Mouse (Mus musculus) intestine, embryonic 15.5 days (tissue): ENCODE measurements around the gene Gkn2. TPM values are rescaled to one million over a fixed set of nuclear protein-coding genes. Genes with fewer than 3 reads are reported as not detected.
A peak's percentile ranks its signal among the peaks of the same experiment; 100 is the strongest.

Source experiments
- ATAC-seq: fragments of 200-750 bp; cut with Nextera tagmentation; 2 replicates; pipeline ENCODE4 v1.8.0; 2017; ENCODE audit warnings: moderate TSS enrichment, moderate library complexity
- H3K27ac ChIP-seq: fragments of 300-500 bp; sonication (generic); 2 replicates; pipeline ENCODE4 v1.5.1; 2015; ENCODE audit warnings: mild to moderate bottlenecking, inconsistent platforms
- H3K27me3 ChIP-seq: fragments of 300-500 bp; sonication (generic); replicated peaks from 2 replicates; pipeline ENCODE4 v1.6.1; 2015; ENCODE audit warnings: inconsistent platforms
- H3K36me3 ChIP-seq: fragments of 300-500 bp; sonication (generic); 2 replicates; pipeline ENCODE4 v1.6.1; 2015; ENCODE audit warnings: inconsistent platforms
- H3K4me1 ChIP-seq: fragments of 300-500 bp; sonication (generic); replicated peaks from 2 replicates; pipeline ENCODE4 v1.6.1; 2015; ENCODE audit warnings: inconsistent platforms
- H3K4me2 ChIP-seq: fragments of 300-500 bp; sonication (generic); replicated peaks from 2 replicates; pipeline ENCODE4 v1.6.1; 2015; ENCODE audit warnings: mild to moderate bottlenecking, inconsistent platforms
- H3K4me3 ChIP-seq: fragments of 300-500 bp; sonication (generic); replicated peaks from 2 replicates; pipeline ENCODE4 v1.5.1; 2015; ENCODE audit warnings: inconsistent platforms
- H3K9ac ChIP-seq: fragments of 300-500 bp; sonication (generic); 2 replicates; pipeline ENCODE4 v1.6.1; 2015; ENCODE audit warnings: inconsistent platforms
- H3K9me3 ChIP-seq: fragments of 300-500 bp; sonication (generic); 2 replicates; pipeline ENCODE4 v1.6.1; 2016; ENCODE audit warnings: inconsistent platforms
- WGBS: fragments of 180-500 bp; shearing (Covaris S2); methylation state at CpG from one replicate; pipeline ENCODE4 v1.1.7; 2015; 5-methylcytosine and 5-hydroxymethylcytosine counted together
- polyA plus RNA-seq: library from polyadenylated mRNA; unstranded; fragments of >200 nt; fragmentation: Nextera tagmentation; extraction: Ambion mirVana; gene quantifications from 2 replicates; pipeline ENCODE4 v1.2.1, GENCODE M21; 2015

The Gkn2 gene
- 0.21 TPM in 1 of 2 replicates, not detected in the other for polyA plus RNA-seq

- Histone ChIP-seq H3K4me3 (no peak within 1 kb of the TSS), H3K4me1 (no peaks in the 10 kb centered on the region), H3K9me3 (no peaks in the 10 kb centered on the region), H3K36me3 (no peaks in the 10 kb centered on the region), H3K4me2 (no peak within 1 kb of the TSS), H3K9ac (no peak within 1 kb of the TSS), H3K27me3 (no peaks in the 10 kb centered on the region), H3K27ac (no peak within 1 kb of the TSS)
- WGBS = 68% methylated on average over 9 of the region's 9 CpGs
- no peak for ATAC-seq
Observed at GRCm38 (mm10) chr6:87373057-87373456, at the start of gene Gkn2. Gene Gkn2 (plus strand): TSS chr6:87373357.

GRCm38 (mm10) chr6:87323381-87323780, 49.8 kb upstream of the Gkn2 start:
- Histone ChIP-seq H3K4me3 (no peak overlapping the region), H3K27ac (no peak overlapping the region), H3K27me3 (no peaks in the 10 kb centered on the region), H3K9ac (no peak overlapping the region), H3K9me3 (no peaks in the 10 kb centered on the region), H3K4me2 (no peak overlapping the region), H3K36me3 (no peaks in the 10 kb centered on the region), H3K4me1 (0 out of 2 replicates have a peak, but pooled peaks cover 3% of the 10 kb centered on the region)
- 82% methylated on average over 2 of the region's 2 CpGs for WGBS
- no peak for ATAC-seq

- ATAC-seq = no peak
Observed at GRCm38 (mm10) chr6:87326932-87327331, 46.2 kb upstream of the Gkn2 start.

GRCm38 (mm10) chr6:87328265-87329173, 44.6 kb upstream of the Gkn2 start:
- no peak overlapping the region for H3K4me3 ChIP-seq
- H3K27me3 ChIP-seq = no peaks in the 10 kb centered on the region
- ATAC-seq = no peak
- H3K27ac ChIP-seq = no peak overlapping the region
- no peaks in the 10 kb centered on the region for H3K9me3 ChIP-seq
- H3K36me3 ChIP-seq = no peaks in the 10 kb centered on the region
- H3K9ac ChIP-seq = no peak overlapping the region
- H3K4me2 ChIP-seq = no peak overlapping the region
- H3K4me1 ChIP-seq = peaks cover 9% of the 10 kb centered on the region
- WGBS = 83% methylated on average over 22 of the region's 22 CpGs

More at GRCm38 (mm10) chr6:87326932-87327331, 46.2 kb upstream of the Gkn2 start:
- 81% methylated on average over 2 of the region's 2 CpGs for WGBS
- Histone ChIP-seq H3K4me2 (no peak overlapping the region), H3K9ac (no peak overlapping the region), H3K27ac (no peak overlapping the region), H3K4me3 (no peak overlapping the region), H3K27me3 (no peaks in the 10 kb centered on the region), H3K36me3 (no peaks in the 10 kb centered on the region), H3K9me3 (no peaks in the 10 kb centered on the region), H3K4me1 (peaks cover 9% of the 10 kb centered on the region)

GRCm38 (mm10) chr6:87332380-87332779, 40.8 kb upstream of the Gkn2 start:
- H3K27me3 ChIP-seq = no peaks in the 10 kb centered on the region
- no peak overlapping the region for H3K4me3 ChIP-seq
- H3K9me3 ChIP-seq = no peaks in the 10 kb centered on the region
- no peaks in the 10 kb centered on the region for H3K36me3 ChIP-seq
- 44% methylated on average over 2 of the region's 2 CpGs for WGBS
- no peak overlapping the region for H3K27ac ChIP-seq
- H3K9ac ChIP-seq = no peak overlapping the region
- H3K4me1 ChIP-seq = peaks cover 9% of the 10 kb centered on the region
- ATAC-seq = no peak
- peak overlapping the region; percentile 45 for H3K4me2 ChIP-seq

GRCm38 (mm10) chr6:87334361-87335090, 38.6 kb upstream of the Gkn2 start:
- peak overlapping the region; percentile 64 for H3K4me3 ChIP-seq
- H3K9me3 ChIP-seq = no peaks in the 10 kb centered on the region
- peaks cover 5% of the 10 kb centered on the region for H3K4me1 ChIP-seq
- H3K36me3 ChIP-seq = no peaks in the 10 kb centered on the region
- ATAC-seq = no peak; the same call in 1 of the 2 replicates
- peak overlapping the region; percentile 77 for H3K9ac ChIP-seq
- H3K4me2 ChIP-seq = peak overlapping the region; percentile 81
- no peaks in the 10 kb centered on the region for H3K27me3 ChIP-seq
- 22% methylated on average over 11 of the region's 11 CpGs for whole genome bisulfite sequencing
- peak overlapping the region; percentile 83 for H3K27ac ChIP-seq

- H3K27me3 ChIP-seq = no peaks in the 10 kb centered on the region
- peak within 1 kb of the TSS; percentile 77 for H3K9ac ChIP-seq
- peak within 1 kb of the TSS; percentile 64 for H3K4me3 ChIP-seq
- under 1% methylated on average over 54 of the region's 54 CpGs for WGBS
- peak within 1 kb of the TSS; percentile 83 for H3K27ac ChIP-seq
- peak; percentile 81 for ATAC-seq
- no peaks in the 10 kb centered on the region for H3K9me3 ChIP-seq
- H3K4me2 ChIP-seq = peak within 1 kb of the TSS; percentile 81
- peaks cover 5% of the 10 kb centered on the region for H3K4me1 ChIP-seq
- H3K36me3 ChIP-seq = no peaks in the 10 kb centered on the region
Observed at GRCm38 (mm10) chr6:87335091-87335934, 37.8 kb upstream of the Gkn2 start, which contains the start of gene Antxr1. Gene Antxr1 (minus strand): TSS chr6:87335821.

- peaks cover 5% of the 10 kb centered on the region for H3K4me1 ChIP-seq
- peak overlapping the region; percentile 81; the same call in 1 of the 2 replicates for H3K4me2 ChIP-seq
- no peaks in the 10 kb centered on the region for H3K9me3 ChIP-seq
- peak; percentile 21; the same call in 1 of the 2 replicates for ATAC-seq
- H3K4me3 ChIP-seq = no peak overlapping the region
- 25% methylated on average over 6 of the region's 6 CpGs for WGBS
- H3K36me3 ChIP-seq = no peaks in the 10 kb centered on the region
- no peak overlapping the region for H3K27ac ChIP-seq
- no peaks in the 10 kb centered on the region for H3K27me3 ChIP-seq
- H3K9ac ChIP-seq = no peak overlapping the region
Observed at GRCm38 (mm10) chr6:87335935-87336295, 37.2 kb upstream of the Gkn2 start.

- H3K9me3 ChIP-seq = no peaks in the 10 kb centered on the region
- ATAC-seq = peak; percentile 69; the same call in 1 of the 2 replicates
- WGBS = 77% methylated on average over 8 of the region's 8 CpGs
- H3K4me1 ChIP-seq = no peaks in the 10 kb centered on the region
- H3K27ac ChIP-seq = no peak within 1 kb of the TSS
- no peaks in the 10 kb centered on the region for H3K27me3 ChIP-seq
- H3K4me2 ChIP-seq = no peak within 1 kb of the TSS
- no peak within 1 kb of the TSS for H3K4me3 ChIP-seq
- H3K9ac ChIP-seq = no peak within 1 kb of the TSS
- H3K36me3 ChIP-seq = no peaks in the 10 kb centered on the region
Observed at GRCm38 (mm10) chr6:87350829-87351228, 22.3 kb upstream of the Gkn2 start, which contains the start of gene Gkn1. Gene Gkn1 (minus strand): TSS chr6:87350942.

- WGBS = 49% methylated on average over 5 of the region's 5 CpGs
- H3K4me1 ChIP-seq = no peaks in the 10 kb centered on the region
- no peak overlapping the region for H3K27ac ChIP-seq
- ATAC-seq = peak; percentile 91
- H3K9ac ChIP-seq = no peak overlapping the region
- no peak overlapping the region for H3K4me3 ChIP-seq
- no peaks in the 10 kb centered on the region for H3K9me3 ChIP-seq
- no peak overlapping the region for H3K4me2 ChIP-seq
- no peaks in the 10 kb centered on the region for H3K27me3 ChIP-seq
- no peaks in the 10 kb centered on the region for H3K36me3 ChIP-seq
Observed at GRCm38 (mm10) chr6:87354441-87354840, 18.7 kb upstream of the Gkn2 start.

GRCm38 (mm10) chr6:87369223-87369622, 3.9 kb upstream of the Gkn2 start:
- 72% methylated on average over 5 of the region's 5 CpGs for WGBS
- Histone ChIP-seq H3K27ac (no peak overlapping the region), H3K4me3 (no peak overlapping the region), H3K4me2 (no peak overlapping the region), H3K9ac (no peak overlapping the region), H3K9me3 (no peaks in the 10 kb centered on the region), H3K4me1 (no peaks in the 10 kb centered on the region), H3K27me3 (no peaks in the 10 kb centered on the region), H3K36me3 (no peaks in the 10 kb centered on the region)
- no peak for ATAC-seq
